Comparison of ENCODE assay signal across 3 mouse cellular contexts in the genomic region with DNA sequence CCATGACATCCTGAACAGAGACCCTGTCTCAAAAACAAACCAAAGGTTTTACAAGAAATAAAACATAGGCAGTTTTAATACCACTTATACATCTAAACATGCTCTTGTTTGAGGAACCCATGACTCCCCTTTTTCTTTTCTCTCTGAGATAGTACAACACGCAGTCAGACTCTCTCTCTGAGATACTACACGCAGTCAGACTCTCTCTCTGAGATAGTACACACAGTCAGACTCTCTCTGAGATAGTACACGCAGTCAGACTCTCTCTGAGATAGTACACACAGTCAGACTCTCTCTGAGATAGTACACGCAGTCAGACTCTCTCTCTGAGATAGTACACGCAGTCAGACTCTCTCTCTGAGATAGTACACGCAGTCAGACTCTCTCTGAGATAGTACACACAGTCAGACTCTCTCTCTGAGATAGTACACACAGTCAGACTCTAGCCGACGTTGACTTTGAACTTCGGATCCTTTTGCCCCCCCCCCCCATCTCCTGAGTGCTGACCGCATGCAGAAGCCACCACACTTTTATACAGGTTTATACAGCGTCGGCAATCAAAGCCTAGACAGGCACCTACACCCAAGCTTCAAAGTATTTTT. TPM values are rescaled to one million over a fixed set of nuclear protein-coding genes. Genes with fewer than 3 reads are reported as not detected.
DNase-seq lines count a peak whose midpoint lies in the region; TF ChIP-seq lines count a peak whose summit lies in the region.
"Not testable (repeated sequence)": the region's sequence is repeated elsewhere in the genome, so short reads cannot be mapped to it uniquely, and the experiment has no call there.

No protein-coding gene starts in this region.

- H3K36me3 ChIP-seq in CH12.LX (replicated peaks in 1 of 2; ENCODE audit: control insufficient read depth in 1 of 2, insufficient read depth in 1 of 2, low read length in 1 of 2) (peaks cover 52 to 67% of the 10 kb centered on the region in 2 experiments), MEL (ENCODE audit: control insufficient read depth in 1 of 2, insufficient read depth in 2 of 2, low read length in 2 of 2) (peaks cover 23 to 33% of the 10 kb centered on the region in 2 experiments)

- not testable (repeated sequence) for DNase-seq in CH12.LX (ENCODE audit: extremely low read depth); MEL (ENCODE audit: low read depth, low spot score)
- DNase-seq in heart, adult 11 months: peak; percentile 2

- not testable (repeated sequence) for TF ChIP-seq CTCF in CH12.LX (conservative IDR thresholded peaks at IDR 0.05 in 1 of 2, IDR thresholded peaks at IDR 0.05 in 1 of 2; ENCODE audit: low read depth in 2 of 2, low read length in 2 of 2); MEL (IDR thresholded peaks at IDR 0.05 in 2 of 3, conservative IDR thresholded peaks at IDR 0.05 in 1 of 3; ENCODE audit: control insufficient read depth in 1 of 3, insufficient read depth in 1 of 3, low read depth in 2 of 3, low read length in 3 of 3, poor library complexity in 1 of 3, severe bottlenecking in 1 of 3)

- dilution Hi-C loops in CH12.LX (cut with MboI; ENCODE audit: extremely low pct_ligation_motif_present, extremely low pct_unique_long_range_greater_than_20kb, low sequenced_read_pairs): not testable (repeated sequence)

- TF ChIP-seq RAD21 in CH12.LX (IDR thresholded peaks at IDR 0.05; ENCODE audit: low read depth, low read length); MEL (IDR thresholded peaks at IDR 0.05; ENCODE audit: low read depth, low read length): not testable (repeated sequence)

- TF ChIP-seq EP300 in CH12.LX (IDR thresholded peaks at IDR 0.05; ENCODE audit: low read length); MEL (IDR thresholded peaks at IDR 0.05; ENCODE audit: low read depth in 1 of 2, low read length in 2 of 2): not testable (repeated sequence)

- TF ChIP-seq POLR2A in CH12.LX (IDR thresholded peaks at IDR 0.05; ENCODE audit: low read depth, low read length): not testable (repeated sequence)
- TF ChIP-seq POLR2A in MEL (IDR thresholded peaks at IDR 0.05; ENCODE audit: control insufficient read depth in 1 of 2, insufficient read depth in 1 of 2, low read depth in 1 of 2, low read length in 2 of 2, poor library complexity in 1 of 2): 0 out of 4 replicates have a peak, but pooled peaks of 1 of the 2 experiments have one; percentile 3

- H3K27ac ChIP-seq in CH12.LX (ENCODE audit: insufficient read depth, low read depth); MEL (ENCODE audit: control insufficient read depth, low read depth, low read length): not testable (repeated sequence)

- H3K4me1 ChIP-seq in CH12.LX (ENCODE audit: control insufficient read depth in 1 of 2, insufficient read depth in 2 of 2): peaks cover 5 to 21% of the 10 kb centered on the region in 2 experiments; a peak in 3 of 4 replicates
- H3K4me1 ChIP-seq in MEL (ENCODE audit: control insufficient read depth in 1 of 2, insufficient read depth in 2 of 2, low read length in 2 of 2): peaks cover 0 to 11% of the 10 kb centered on the region in 2 experiments; a peak in 3 of 4 replicates

- not testable (repeated sequence) for H3K27me3 ChIP-seq in CH12.LX (replicated peaks); MEL (ENCODE audit: control insufficient read depth in 1 of 2, insufficient read depth in 2 of 2, low read length in 2 of 2)

- in situ Hi-C loops in CH12.LX (cut with MboI; ENCODE audit: low pct_ligation_motif_present, low pct_unique_long_range_greater_than_20kb, low sequenced_read_pairs): not testable (repeated sequence)

- not testable (repeated sequence) for H3K9ac ChIP-seq in CH12.LX (ENCODE audit: insufficient read depth, low read depth); MEL (ENCODE audit: control insufficient read depth, low read depth, low read length, poor library complexity, severe bottlenecking)

- not testable (repeated sequence) for H3K9me3 ChIP-seq in CH12.LX (replicated peaks; ENCODE audit: low read length); MEL (replicated peaks; ENCODE audit: insufficient read depth, low read length)

- H3K79me2 ChIP-seq in CH12.LX (replicated peaks; ENCODE audit: control insufficient read depth, extremely low read depth, insufficient read depth, poor library complexity, severe bottlenecking) (peaks cover 59% of the 10 kb centered on the region), MEL (ENCODE audit: control insufficient read depth, insufficient read depth, low read length, poor library complexity) (peaks cover 33% of the 10 kb centered on the region)

- H3K4me2 ChIP-seq in CH12.LX (ENCODE audit: insufficient read depth, low read depth, poor library complexity, severe bottlenecking): not testable (repeated sequence)

- not testable (repeated sequence) for H3K4me3 ChIP-seq in CH12.LX (replicated peaks in 1 of 3; ENCODE audit: low read depth in 2 of 3, low read length in 2 of 3, poor library complexity in 1 of 3); MEL (ENCODE audit: control insufficient read depth in 1 of 2, insufficient read depth in 1 of 2, low read depth in 2 of 2, low read length in 2 of 2)

TF ChIP-seq in CH12.LX, 34 proteins besides CTCF, POLR2A, EP300 and RAD21:
- TF ChIP-seq ZKSCAN1 (IDR thresholded peaks at IDR 0.05; ENCODE audit: borderline replicate concordance, low read depth, low read length): peak; percentile 79

TF ChIP-seq in MEL, 35 proteins besides CTCF, POLR2A, EP300 and RAD21:
- TF ChIP-seq ZKSCAN1 (IDR thresholded peaks at IDR 0.05; ENCODE audit: low read depth, low read length): peak; percentile 92
TF ChIP-seq in MEL: peak in this region for 1; not testable (repeated sequence) for 34.

RNA-seq across cellular contexts. Expression of gene Cct8, which starts 3.4 kb away (rescaled TPM):
- 350 and 466 TPM in 2 replicates for total RNA-seq in CH12.LX (2012; rRNA removed)
- total RNA-seq in CH12.LX (2014; rRNA removed): 863 and 980 TPM in 2 replicates
- 1,169 and 1,185 TPM in 2 replicates for polyA plus RNA-seq in CH12.LX (2012; ENCODE audit: insufficient read length, low read depth)
- total RNA-seq in MEL (2012; rRNA removed): 393 and 428 TPM in 2 replicates
- polyA plus RNA-seq in MEL (2012; ENCODE audit: insufficient read depth in 1 of 2, insufficient read length in 2 of 2, low read depth in 1 of 2, low replicate concordance in 2 of 2, missing spikeins in 1 of 2): 1,000 to 10,000 TPM in 1 of 2 experiments, 100 to 1,000 TPM in 1; 812 to 1,102 TPM

RNA-seq across cellular contexts. Expression of gene Usp16, which starts 37.8 kb away (rescaled TPM):
- total RNA-seq in CH12.LX (2012; rRNA removed) (85.6 and 92.2 TPM in 2 replicates), CH12.LX (2014; rRNA removed) (77.0 and 80.9 TPM in 2 replicates), MEL (2012; rRNA removed) (75.7 and 76.4 TPM in 2 replicates)
- polyA plus RNA-seq in CH12.LX (2012; ENCODE audit: insufficient read length, low read depth) (144 and 149 TPM in 2 replicates), MEL (2012; ENCODE audit: insufficient read depth in 1 of 2, insufficient read length in 2 of 2, low read depth in 1 of 2, low replicate concordance in 2 of 2, missing spikeins in 1 of 2) (100 to 1,000 TPM in 1 of 2 experiments, 10 to 100 TPM in 1; 66.6 to 256 TPM)

RNA-seq across cellular contexts. Expression of gene Rwdd2b, which starts 51.9 kb away (rescaled TPM):
- 14.2 and 17.6 TPM in 2 replicates for total RNA-seq in CH12.LX (2012; rRNA removed)
- 35.9 and 37.9 TPM in 2 replicates for total RNA-seq in CH12.LX (2014; rRNA removed)
- 32.5 and 35.9 TPM in 2 replicates for polyA plus RNA-seq in CH12.LX (2012; ENCODE audit: insufficient read length, low read depth)
- total RNA-seq in MEL (2012; rRNA removed): 9.0 and 11.3 TPM in 2 replicates
- 10 to 100 TPM in 1 of 2 experiments, not detected in 1; 17.2 TPM for polyA plus RNA-seq in MEL (2012; ENCODE audit: insufficient read depth in 1 of 2, insufficient read length in 2 of 2, low read depth in 1 of 2, low replicate concordance in 2 of 2, missing spikeins in 1 of 2)

RNA-seq across cellular contexts. Expression of gene Ltn1, which starts 59.9 kb away (rescaled TPM):
- total RNA-seq in CH12.LX (2012; rRNA removed): 21.5 and 22.8 TPM in 2 replicates
- total RNA-seq in CH12.LX (2014; rRNA removed): 30.8 and 33.0 TPM in 2 replicates
- 31.8 and 34.6 TPM in 2 replicates for polyA plus RNA-seq in CH12.LX (2012; ENCODE audit: insufficient read length, low read depth)
- total RNA-seq in MEL (2012; rRNA removed): 16.0 and 16.4 TPM in 2 replicates
- 10 to 100 TPM; 22.3 to 55.9 TPM for polyA plus RNA-seq in MEL (2012; ENCODE audit: insufficient read depth in 1 of 2, insufficient read length in 2 of 2, low read depth in 1 of 2, low replicate concordance in 2 of 2, missing spikeins in 1 of 2)
